Mouse (Mus musculus) heart, postnatal 0 days (tissue): Measurements from ENCODE around the gene Ccdc97.

Experiments
- CTCF ChIP-seq: IDR thresholded peaks from 2 replicates; pipeline ENCODE4 v1.5.1; 2016; ENCODE audit warnings: antibody characterized with exemption, control low read depth, low read depth
- EP300 ChIP-seq: IDR thresholded peaks from 2 replicates; pipeline ENCODE4 v1.6.1; 2016; ENCODE audit warnings: antibody characterized with exemption, low read depth

DNA sequence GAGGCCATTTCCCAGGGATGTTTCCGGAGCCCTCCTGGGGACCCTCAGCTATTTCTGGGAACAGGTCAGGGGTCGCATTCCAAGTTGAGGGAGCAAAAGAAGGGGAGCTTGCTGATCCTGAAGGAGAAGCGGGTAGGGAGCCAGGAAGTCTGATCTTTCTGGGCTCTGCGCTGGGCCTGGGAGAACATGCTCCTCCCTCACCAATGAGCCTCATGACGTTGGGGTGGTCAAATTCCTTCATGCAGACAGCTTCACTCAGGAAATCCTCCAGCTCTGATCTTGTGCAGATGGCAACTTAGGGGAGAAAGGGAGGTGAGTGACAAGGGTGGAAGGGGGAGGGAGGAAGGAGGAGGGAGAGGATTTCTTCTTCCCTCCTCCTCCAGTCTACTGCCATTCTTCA is 45.3 kb upstream of the Ccdc97 start:
- no peak for TF ChIP-seq CTCF
- TF ChIP-seq EP300, result no peak
